Mouse (Mus musculus) retina, embryonic 14.5 days (tissue): Measurements from ENCODE around the gene Rbfox3.

Source experiments
- DNase-seq: peaks from one replicate; pipeline ENCODE4 v3.0.0-alpha.2; 2015; ENCODE audit warnings: low spot score

Gene Rbfox3

DNA sequence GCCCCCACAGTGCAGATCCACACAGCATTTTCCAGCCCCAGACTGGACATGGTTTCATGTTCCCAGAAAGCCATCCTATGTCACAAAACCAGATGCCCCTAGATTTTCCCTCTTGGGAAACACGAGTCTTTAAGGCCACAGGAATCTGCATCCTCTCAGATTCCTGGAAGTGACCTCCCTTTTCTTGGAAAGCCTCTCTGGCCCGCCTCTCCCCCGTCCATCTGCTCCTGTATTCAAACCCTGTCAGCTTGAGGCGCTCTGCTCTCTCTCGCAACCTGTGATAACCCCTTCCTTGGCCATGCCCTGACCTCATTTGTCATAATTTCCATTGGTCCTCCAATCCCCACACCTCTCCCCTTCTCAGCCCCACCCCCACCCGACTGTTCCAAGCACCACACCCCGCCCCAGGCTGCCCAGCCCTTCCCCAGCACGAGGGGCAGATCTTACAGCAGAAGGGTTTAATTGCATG, 183.3 kb downstream of the Rbfox3 start:
- DNase-seq, result peak; percentile 61

- no peak for DNase-seq
Measured at GRCm38 (mm10) chr11:118726430-118726829, 185.0 kb downstream of the Rbfox3 start.

DNA sequence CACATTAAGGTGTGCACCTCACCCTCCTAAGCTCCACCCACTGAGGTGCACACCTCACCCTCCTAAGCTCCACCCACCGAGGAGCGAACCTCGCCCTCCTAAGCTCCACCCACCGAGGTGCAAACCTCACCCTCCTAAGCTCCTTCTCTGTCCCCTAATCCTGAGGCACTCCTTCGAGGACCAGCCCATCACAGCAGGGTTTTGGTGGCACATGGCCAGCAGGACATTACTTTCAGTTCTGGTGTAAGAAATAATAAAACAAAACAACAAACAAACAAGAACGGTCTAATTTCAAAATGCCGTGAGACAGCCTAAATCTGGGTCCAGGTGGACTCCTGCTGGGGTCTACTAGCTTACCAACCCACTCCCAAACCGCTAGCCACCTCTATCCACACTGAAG, 187.0 kb downstream of the Rbfox3 start:
- no peak for DNase-seq

- DNase-seq, result no peak
Measured at GRCm38 (mm10) chr11:118723166-118723565, 188.2 kb downstream of the Rbfox3 start.

DNA sequence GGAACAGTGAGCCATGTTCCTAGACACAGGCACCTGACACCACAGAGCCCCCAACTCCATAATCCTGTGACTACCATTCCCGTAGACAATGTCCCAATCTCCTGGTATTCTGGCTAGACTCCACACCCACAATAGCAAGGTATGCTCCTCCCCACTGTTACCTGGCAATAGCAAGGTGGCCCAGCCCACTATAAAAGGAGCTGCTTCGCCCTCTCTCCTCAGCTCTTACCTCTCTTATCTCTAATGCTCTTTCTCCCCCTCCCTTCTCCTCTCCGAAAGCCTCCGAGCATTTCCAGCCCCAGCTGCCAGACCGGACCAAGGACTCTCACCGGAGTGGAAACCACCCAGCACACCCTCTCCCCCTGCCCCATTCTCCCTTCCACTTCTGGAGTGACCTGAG, 189.5 kb downstream of the Rbfox3 start:
- no peak for DNase-seq

GRCm38 (mm10) chr11:118714601-118715524, 196.5 kb downstream of the Rbfox3 start:
- DNase-seq, result no peak

GRCm38 (mm10) chr11:118712761-118713160, 198.6 kb downstream of the Rbfox3 start:
- no peak for DNase-seq

DNA sequence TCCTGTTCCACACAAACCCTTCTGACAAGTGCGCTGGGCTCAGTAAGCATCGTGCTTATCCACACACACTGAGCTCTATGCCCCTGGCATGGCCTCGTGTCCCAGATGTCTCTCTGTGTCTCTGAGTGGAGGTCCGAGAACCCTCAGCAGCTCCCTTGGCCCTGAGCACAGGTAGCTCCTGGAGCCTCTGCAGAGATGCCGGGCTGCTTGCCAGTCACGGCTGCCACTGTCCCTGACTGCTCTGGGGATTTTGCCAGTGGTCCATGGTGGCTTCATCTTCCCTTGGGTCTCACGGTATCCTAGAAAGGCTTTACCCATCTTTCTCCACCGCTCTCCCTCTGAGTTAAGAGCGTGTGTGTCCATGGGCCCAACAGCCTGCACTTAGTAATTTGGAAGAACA, 199.3 kb downstream of the Rbfox3 start:
- DNase-seq, result no peak

GRCm38 (mm10) chr11:118710035-118710434, 201.4 kb downstream of the Rbfox3 start:
- no peak for DNase-seq

DNA sequence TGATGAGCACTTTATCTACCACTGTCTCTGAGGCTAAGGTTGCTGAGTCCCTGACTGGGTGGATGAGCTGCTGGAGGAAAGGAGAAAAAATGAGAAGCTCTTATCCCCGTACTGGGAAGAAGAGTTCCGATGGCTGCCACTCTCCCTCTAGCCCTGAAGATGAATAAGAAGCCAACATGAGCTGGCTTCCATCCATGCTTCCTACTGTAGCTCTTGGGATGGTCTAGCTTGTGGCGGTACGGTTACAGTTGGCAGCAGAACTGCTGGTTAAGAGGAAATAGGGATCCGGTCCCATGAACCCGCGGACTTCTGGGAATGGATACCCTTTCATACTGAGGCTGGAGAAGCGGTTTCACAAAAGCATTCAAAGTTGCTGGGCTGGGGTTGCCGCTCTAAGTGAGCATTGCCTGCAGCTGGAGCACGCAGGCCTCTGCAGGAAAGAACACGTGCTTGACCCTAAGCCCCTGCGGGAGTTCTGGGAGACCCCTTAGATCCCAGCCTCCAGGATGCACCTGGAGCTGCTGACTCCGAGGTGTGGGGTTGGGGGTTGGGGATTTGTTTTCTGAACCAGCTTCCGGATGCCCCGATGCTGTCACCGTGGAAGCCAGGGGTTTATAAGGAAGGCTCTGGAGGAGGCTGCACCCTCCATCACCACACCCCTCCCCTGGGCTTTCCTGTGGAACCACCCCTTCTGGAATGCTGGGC, 215.0 kb downstream of the Rbfox3 start:
- no peak for DNase-seq

DNA sequence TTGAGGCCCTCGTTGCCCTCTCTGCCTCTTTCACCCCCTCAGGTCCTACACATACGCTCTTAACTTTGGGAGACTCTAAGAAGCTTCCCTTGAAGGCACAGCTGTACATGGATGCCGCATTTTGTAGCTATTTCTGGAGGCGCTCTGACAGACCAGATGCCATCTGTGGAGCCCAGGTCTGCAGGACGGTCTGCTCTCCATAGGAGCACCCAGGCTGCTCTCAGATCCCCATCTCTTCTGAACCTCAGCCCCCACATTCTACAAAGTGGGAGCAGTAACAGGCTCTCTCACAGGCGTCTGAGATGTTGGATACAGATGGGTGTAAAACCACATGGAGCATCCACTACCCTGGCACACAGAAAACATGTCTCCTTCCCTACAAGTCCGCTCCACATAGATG, 218.1 kb downstream of the Rbfox3 start:
- DNase-seq, result no peak

- no peak for DNase-seq
Measured at GRCm38 (mm10) chr11:118690262-118690661, 221.1 kb downstream of the Rbfox3 start.

- DNase-seq, result peak; percentile 64
Measured at GRCm38 (mm10) chr11:118685397-118685796, 226.0 kb downstream of the Rbfox3 start.

- no peak for DNase-seq
Measured at GRCm38 (mm10) chr11:118684665-118685064, 226.7 kb downstream of the Rbfox3 start.

DNA sequence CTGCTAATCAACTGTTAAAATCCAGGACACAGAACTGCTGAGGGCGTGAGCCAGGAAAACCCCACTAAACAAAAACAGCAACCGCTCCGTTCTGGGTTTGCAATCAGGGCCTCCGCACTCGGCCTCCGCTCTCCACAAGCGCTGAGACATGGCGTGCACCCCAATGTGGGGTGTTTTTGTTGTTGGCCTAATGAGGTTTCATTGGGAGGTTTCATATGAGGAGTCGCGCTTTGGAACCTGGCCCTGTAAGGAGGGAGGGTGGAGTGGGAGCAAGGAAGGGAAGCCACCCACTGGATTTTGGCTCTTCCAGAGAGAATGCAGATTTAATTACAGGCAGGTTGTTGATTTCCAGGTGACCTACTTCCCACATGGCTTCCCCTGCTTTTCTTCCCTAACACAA, 230.7 kb downstream of the Rbfox3 start:
- DNase-seq, result no peak

DNA sequence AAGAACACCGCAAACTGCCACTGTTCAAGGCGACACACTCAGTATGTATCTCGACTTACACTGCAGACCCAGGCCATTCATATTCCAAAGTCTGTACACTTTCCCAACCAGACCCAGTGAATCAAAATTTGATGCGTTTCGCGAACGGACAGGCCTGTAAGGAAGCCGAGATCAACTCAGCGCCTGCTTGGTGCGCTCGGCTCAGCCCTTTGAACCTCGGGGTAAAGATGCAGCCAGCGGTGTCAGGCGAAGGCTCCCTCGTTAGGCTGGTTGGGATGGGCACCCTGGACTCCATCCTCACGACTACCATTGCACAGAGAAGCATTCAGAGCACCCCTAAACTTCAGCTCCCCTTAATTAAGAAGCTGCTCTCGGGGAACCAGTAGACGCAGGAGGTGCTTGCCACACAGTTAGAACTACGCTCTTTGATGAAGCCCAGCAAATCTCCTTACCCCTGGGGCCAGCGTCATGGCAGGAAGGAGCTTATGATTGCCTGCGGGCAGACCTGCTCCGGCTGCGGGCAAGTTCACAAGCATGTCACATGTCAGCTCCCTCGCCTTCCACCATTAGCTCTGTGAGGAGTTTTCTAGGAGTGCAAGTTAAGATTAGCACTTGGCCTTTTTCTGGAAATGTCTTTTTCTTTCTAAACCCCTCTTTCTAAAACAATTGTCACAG, 231.5 kb downstream of the Rbfox3 start:
- no peak for DNase-seq

DNA sequence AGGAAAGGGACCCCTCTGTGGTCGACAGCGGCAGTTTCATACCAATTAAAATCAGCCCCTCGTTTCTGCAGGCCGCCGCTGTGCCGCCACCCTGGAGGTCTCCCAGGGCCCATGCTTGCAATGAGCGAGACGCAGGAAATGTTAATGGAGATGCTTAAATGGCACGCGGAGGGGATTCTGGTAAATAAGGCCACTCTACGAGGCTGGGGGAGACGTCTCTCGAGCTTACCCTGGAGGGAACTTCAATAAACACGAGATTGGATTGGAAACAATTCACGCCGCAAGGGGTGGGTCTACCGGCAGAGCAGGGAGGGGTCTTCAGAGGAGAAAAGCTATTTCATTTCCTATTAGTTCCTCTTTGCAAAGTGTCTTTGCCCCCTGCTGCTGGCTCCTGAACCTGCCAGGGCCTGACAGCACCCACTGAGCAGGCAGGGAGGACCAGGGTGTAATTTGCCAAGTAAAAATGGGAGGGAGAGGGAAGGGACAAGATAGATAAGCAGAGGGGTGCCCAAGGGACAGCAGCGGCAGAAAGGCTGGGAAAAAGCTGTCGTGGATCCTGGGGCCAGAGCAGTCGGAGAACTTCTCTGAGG, 232.8 kb downstream of the Rbfox3 start:
- DNase-seq, result no peak

- no peak for DNase-seq
Measured at GRCm38 (mm10) chr11:118677277-118677676, 234.1 kb downstream of the Rbfox3 start.

DNA sequence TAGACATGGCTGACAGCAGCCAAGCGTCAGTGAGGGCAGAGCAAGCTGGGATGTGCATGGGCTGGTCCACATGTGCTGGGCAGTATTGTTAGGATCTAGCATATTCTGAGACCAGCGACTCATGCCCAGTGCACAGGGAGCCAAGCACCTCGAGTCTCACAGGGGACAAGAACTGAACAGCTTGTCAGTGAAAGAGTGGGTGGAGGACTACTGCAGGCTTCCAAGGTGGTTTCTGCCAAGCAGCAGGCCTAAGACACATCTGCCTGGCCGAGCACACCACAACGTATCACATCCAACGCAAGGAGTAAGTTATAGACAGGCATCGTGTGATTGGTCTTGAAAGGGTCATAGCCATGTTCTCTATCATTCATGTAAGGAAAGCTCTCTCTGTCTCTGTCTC, 235.0 kb downstream of the Rbfox3 start:
- no peak for DNase-seq

DNA sequence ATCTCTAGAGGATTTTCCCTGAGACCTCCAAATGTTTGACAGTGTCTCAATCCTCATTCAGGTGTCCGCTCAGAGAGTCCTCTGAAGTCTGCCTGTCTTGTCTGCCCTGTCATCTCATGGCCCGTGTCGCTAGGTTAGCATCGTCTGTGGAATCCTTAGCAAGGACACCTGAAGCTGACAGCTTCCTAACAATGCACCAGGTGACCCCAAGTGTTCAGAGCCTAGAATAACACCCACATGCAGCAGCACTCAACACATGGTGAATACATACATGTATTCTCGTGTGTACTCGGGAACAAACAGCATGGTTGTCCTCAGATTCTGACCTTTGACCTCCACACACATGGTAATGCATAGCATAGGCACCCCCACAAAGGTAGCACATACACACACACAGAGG, 239.4 kb downstream of the Rbfox3 start:
- DNase-seq, result no peak

- no peak for DNase-seq
Measured at GRCm38 (mm10) chr11:118671216-118671615, 240.2 kb downstream of the Rbfox3 start.

- peak; percentile 31 for DNase-seq
Measured at GRCm38 (mm10) chr11:118669820-118670219, 241.6 kb downstream of the Rbfox3 start.
